Mouse (Mus musculus) hematopoietic stem cell, adult 5-6 weeks (primary cell): ENCODE results near the gene Srgap1. TPM values are rescaled to one million over a fixed set of nuclear protein-coding genes. Genes with fewer than 3 reads are reported as not detected.

Experiments
- ATAC-seq, 2 experiments: fragments of 125-278 bp in 1 of 2; replicated peaks in 1 of 2; 2 replicates each; pipeline ENCODE4 v1.8.0; 2016 to 2017; ENCODE audit warnings: inconsistent platforms in 2 of 2, mild to moderate bottlenecking in 2 of 2, moderate number of reproducible peaks in 2 of 2, low read depth in 1 of 2, moderate TSS enrichment in 1 of 2; ENCODE audit not compliant: low FRiP score in 2 of 2, poor library complexity in 2 of 2, severe bottlenecking in 2 of 2, insufficient read depth in 1 of 2, low TSS enrichment in 1 of 2
- total RNA-seq: library from RNA; stranded (forward); fragments of 172-1452, 232-1000 nt; gene quantifications from 2 replicates; pipeline ENCODE4 v1.2.3, GENCODE M21; 2017

Srgap1 gene
- total RNA-seq, 1 experiment from 2014 or later = 0.69 TPM

- no peak for ATAC-seq
These were observed 62.2 kb downstream of the Srgap1 start for GRCm38 (mm10) chr10:121984887-121985286.

- ATAC-seq = no peak
These were observed 63.0 kb downstream of the Srgap1 start for GRCm38 (mm10) chr10:121983993-121984610.

GRCm38 (mm10) chr10:121975330-121975729, 71.8 kb downstream of the Srgap1 start:
- ATAC-seq = no peak

DNA sequence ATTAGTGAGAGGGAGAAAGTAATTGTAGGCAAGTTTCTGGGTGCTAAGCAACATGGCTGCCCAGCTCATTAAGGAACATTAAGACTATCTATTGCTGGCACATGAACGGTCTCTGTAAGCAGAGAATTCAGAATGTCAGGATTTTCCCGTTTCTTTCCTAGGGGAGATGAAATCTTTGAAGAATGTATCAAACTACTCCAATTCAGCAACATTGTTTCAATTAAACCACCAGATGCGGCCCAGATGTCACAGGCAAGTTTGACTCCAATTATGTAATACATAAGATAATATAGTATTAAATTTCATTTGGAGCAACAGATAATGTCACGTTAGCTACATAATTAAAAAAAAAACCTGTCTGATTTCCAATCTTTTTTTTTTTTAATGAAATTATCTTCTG, 72.5 kb downstream of the Srgap1 start:
- ATAC-seq = no peak

GRCm38 (mm10) chr10:121973281-121973680, 73.8 kb downstream of the Srgap1 start:
- ATAC-seq = no peak

DNA sequence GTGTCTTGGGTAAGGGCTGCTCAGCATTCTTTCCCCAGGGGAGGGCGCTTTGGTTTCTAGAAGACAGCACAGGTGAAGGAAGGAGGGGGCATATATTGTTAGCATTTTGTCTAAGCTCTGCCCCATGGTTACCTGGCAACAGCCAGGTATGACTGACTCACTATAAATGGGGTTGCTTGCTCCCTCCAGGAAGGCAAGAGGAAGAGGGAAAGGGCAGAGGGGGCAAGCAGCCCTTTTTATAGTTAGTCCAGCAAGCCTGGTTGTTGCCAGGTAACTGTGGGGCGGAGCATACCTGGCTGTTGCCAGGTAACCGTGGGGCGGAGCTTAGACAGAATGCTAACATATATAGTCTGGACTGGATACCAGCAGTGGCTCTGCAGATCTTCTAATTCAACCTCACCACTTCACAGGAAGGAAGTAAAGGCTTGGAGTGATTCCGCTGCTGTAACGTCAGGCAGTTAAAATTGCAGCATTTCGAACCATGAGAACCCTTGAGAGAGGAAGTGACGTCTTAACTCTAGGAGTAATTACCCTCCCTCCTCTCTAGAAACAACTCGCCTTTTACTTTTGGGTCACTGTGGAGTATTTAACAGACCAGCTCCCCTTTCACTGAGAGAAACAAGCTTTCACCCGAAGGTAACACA, 74.7 kb downstream of the Srgap1 start:
- ATAC-seq = peak; percentile 65 to 68

DNA sequence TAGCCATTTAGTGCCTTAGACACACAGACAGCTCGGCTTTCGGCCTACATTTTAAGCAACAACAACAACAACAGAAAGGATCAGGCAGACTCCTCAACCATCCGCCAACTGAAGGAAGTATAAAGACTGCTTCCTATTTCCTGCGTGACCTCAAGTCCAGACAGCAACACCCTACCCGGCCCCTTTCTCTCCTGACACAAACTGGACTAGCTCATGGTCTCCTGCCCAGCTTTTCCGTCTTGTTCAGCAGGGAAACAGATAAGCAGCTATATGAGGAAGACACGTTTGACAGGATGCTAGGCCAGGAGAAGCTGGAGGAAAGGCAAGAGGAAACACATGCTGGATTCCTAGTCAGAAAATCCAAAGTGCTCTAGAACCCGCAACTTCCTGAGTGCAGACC, 75.5 kb downstream of the Srgap1 start:
- no peak for ATAC-seq

DNA sequence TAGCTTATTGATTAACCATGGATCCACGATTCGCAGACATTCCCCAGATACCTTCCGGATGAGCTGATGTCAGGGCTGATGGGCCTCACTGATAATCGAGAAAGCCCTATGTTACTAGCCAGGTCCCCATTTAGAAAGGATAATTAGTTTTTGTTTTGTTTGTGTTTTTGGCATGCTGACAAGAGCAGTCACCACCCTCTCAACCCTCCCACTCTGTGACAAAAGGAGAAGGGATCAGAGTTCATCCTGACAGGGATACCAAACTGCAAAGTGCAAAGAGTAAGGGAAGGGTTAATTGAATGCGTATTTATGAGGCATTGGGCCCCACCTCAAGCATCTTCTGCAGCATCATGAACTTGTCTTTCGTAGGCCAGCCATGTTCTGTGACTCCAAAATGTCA, 76.2 kb downstream of the Srgap1 start:
- no peak for ATAC-seq

- no peak for ATAC-seq
These were observed 83.0 kb downstream of the Srgap1 start for GRCm38 (mm10) chr10:121964114-121964513.

DNA sequence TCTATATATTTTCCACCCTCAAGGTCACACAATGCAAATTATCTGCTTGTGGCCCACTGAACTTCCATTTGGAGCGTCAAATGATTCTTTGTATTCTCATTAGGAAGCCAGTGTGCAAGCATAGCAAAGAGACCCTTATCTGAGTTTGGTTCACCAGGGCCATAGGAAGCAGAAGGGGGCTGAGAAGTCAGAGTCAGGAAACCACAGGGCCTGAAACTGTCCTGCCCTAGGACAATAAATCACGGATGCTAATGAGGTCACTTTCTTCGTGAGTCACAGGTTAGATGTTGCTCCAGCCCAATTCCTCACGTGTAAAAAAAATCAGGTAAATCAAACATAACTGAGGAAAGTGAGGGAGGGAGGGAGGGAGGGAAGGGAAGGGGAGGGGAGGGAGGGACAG, 85.1 kb downstream of the Srgap1 start:
- peak; percentile 94 to 97 for ATAC-seq

DNA sequence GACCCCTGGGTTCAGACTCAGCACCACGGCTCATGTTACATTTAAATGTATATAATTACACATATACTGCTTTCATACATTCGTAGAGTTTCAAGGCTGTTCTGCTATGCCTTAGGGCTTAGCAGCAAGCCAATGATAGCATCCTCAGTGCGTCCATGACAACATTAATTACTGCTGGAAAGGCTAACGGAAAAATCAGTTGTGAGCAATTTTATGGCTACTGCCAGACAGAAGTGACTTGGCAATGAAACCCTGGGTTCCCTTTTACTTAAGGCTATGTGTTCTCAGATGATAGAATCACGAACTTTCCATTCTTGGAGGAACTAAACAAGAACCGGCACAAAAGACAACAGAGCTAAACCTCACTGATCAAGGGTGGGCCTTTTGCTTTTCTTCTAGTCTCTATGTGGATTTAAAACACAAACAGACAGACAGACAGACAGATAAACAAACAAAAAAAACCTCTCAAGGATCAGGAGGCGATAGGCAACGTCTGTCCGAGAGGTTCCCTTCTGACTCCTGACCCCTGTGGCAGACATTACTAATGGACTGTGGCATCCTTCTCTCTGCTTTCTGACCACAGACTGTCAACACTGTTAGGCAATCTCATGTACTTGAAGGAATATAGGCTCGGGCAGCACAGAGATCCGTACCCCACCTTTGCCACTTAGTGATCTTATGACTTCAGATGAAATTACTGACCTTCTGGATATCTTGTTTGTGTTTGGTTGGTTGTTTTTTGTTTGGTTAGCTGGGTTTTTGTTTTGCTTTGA, 85.8 kb downstream of the Srgap1 start:
- peak; percentile 19 to 38; a peak in 3 of 4 replicates for ATAC-seq

DNA sequence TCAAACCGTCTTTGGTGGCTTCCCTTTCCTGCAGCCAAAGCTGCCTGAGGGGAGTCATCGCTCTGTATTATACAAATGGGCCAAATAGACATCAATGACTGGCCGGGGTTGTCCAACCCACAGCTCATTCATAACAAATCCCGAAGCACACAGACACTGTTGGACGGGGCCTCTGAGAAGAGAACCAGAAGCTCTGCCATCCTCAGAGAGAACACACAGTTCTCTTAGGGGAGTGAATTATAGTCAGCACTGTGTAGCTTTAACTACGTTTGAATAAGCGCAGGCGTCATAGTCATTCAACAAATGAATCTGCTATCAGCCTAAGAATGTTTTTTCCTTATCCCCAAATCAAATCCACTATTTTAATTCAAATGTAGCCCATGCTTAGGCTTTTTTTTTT, 88.4 kb downstream of the Srgap1 start:
- ATAC-seq = 0 out of 4 replicates have a peak, but pooled peaks of 1 of the 2 experiments have one; percentile 9

DNA sequence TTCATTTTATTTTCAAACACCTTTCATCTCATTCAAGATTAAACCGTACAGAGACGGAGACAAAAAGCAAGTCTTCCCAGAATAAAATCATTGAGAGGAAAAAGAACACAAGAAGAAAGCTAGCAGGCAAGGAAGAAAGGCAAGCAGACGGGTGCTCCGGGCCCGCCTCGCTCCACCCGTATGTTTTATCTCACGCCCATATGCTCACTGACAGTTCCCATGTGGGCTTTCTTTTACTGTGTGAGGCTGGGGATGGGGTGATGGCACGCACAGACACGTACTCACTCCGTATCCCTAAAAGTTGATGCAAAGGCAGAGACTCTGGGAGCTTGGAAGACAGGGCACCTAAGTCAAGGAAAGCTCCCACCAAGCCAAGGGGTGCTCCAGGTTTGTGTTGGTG, 90.6 kb downstream of the Srgap1 start:
- ATAC-seq = no peak

- no peak for ATAC-seq
These were observed 91.4 kb downstream of the Srgap1 start for GRCm38 (mm10) chr10:121955730-121956129.

DNA sequence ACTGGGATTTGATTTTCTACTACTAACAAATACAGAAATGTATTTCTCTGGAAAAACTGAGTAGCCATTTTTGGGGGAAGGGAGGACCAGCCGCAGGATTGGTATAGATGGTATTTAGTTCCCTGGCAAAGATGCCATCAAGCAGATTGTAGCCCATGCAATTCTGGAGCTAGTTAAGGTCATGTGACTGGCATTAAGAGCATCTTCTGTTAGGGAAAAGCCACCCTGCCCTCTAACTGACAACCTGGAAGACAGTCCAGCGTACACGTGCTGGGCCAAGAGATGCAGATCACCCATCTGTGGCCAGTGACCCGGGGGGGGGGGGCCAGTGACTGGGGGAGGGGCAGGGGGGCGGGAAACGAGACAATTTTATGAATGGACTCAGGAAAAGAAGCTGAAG, 92.2 kb downstream of the Srgap1 start:
- no peak for ATAC-seq

DNA sequence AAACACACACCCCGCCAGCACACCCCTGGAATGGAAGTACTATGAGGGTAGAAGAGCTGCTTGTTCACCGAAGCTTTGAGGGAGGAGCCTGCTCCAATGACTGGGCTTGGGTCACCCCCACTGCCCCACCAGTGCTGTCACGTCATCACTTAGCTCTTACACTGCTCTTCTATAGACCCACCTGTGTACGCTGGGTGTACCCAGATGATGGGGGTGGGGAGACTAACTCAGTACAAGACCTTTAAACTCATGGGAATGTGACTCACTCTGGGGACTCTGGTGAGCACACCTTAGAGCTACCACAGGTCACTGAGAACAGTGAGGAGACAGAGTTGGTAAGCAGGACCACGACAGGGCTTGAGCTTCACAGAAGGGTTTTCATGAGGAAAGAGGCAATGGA, 94.1 kb downstream of the Srgap1 start:
- no peak for ATAC-seq

DNA sequence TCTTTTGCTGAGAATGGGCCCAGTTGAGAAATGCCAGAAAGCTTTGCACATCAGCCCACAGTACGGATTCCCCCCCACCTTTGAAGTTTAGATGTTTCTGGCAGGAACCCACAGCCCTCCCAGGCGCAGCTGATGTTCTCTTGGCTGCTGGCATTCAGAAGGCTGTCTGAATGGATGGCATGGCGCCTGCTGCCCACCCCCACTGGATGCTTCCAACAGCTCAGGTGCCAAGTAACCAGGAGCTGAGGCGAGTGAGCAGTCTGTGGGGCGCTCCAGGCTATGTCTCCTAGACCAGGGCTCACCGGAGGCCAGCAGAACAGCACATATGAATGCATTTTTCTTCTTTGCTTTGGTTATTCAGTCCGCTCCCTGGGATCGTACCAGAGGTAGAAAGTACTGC, 100.9 kb downstream of the Srgap1 start:
- no peak for ATAC-seq

- no peak for ATAC-seq
These were observed 115.2 kb downstream of the Srgap1 start for GRCm38 (mm10) chr10:121931909-121932308.
